Mouse (Mus musculus) CH12.LX (cell line): ENCODE data around the gene Prn.

ENCODE experiments used
- CTCF ChIP-seq, 2 experiments: IDR thresholded peaks in 1 of 2; conservative IDR thresholded peaks in 1 of 2; 2 replicates each; pipeline ENCODE4 v1.5.1; 2011 to 2012; ENCODE audit warnings: low read depth in 2 of 2, low read length in 2 of 2, improper control_type of control experiment in 1 of 2, inconsistent platforms in 1 of 2, mild to moderate bottlenecking in 1 of 2, moderate library complexity in 1 of 2
- ETS1 ChIP-seq: conservative IDR thresholded peaks from 2 replicates; pipeline ENCODE4 v1.6.1; 2012; ENCODE audit warnings: low read depth, mild to moderate bottlenecking, inconsistent platforms, low read length, improper control_type of control experiment, moderate library complexity
- HCFC1 ChIP-seq: IDR thresholded peaks from 2 replicates; pipeline ENCODE4 v1.6.1; 2012; ENCODE audit warnings: low read depth, mild to moderate bottlenecking, inconsistent platforms, low read length, improper control_type of control experiment
- JUN ChIP-seq: IDR thresholded peaks from 2 replicates; pipeline ENCODE4 v1.6.1; 2011; ENCODE audit warnings: low read depth, mild to moderate bottlenecking, low read length, improper control_type of control experiment, moderate library complexity; ENCODE audit not compliant: insufficient read depth
- MAFK ChIP-seq: IDR thresholded peaks from 2 replicates; pipeline ENCODE4 v1.6.1; 2011; ENCODE audit warnings: low read length, improper control_type of control experiment; ENCODE audit not compliant: insufficient replicate concordance
- MXI1 ChIP-seq: IDR thresholded peaks from 2 replicates; pipeline ENCODE4 v1.6.1; 2011; ENCODE audit warnings: mild to moderate bottlenecking, low read depth, low read length, improper control_type of control experiment
- POLR2A ChIP-seq: IDR thresholded peaks from 2 replicates; pipeline ENCODE4 v1.6.1; 2011; ENCODE audit warnings: low read depth, mild to moderate bottlenecking, improper control_type of control experiment, low read length
- RAD21 ChIP-seq: IDR thresholded peaks from 2 replicates; pipeline ENCODE4 v1.6.1; 2011; ENCODE audit warnings: low read depth, mild to moderate bottlenecking, low read length, improper control_type of control experiment, moderate library complexity
- TCF12 ChIP-seq: IDR thresholded peaks from 2 replicates; pipeline ENCODE4 v1.6.1; 2014; ENCODE audit warnings: low read depth, mild to moderate bottlenecking, inconsistent platforms, low read length, improper control_type of control experiment
- USF2 ChIP-seq: conservative IDR thresholded peaks from 2 replicates; pipeline ENCODE4 v1.6.1; 2011; ENCODE audit warnings: low read depth, low read length, improper control_type of control experiment
- ZC3H11A ChIP-seq: IDR thresholded peaks from 2 replicates; pipeline ENCODE4 v1.6.1; 2012; ENCODE audit warnings: low read depth, mild to moderate bottlenecking, inconsistent platforms, low read length, improper control_type of control experiment
- ZNF384 ChIP-seq: IDR thresholded peaks from 2 replicates; pipeline ENCODE4 v1.6.1; 2012; ENCODE audit warnings: low read depth, low read length, improper control_type of control experiment, inconsistent platforms

DNA sequence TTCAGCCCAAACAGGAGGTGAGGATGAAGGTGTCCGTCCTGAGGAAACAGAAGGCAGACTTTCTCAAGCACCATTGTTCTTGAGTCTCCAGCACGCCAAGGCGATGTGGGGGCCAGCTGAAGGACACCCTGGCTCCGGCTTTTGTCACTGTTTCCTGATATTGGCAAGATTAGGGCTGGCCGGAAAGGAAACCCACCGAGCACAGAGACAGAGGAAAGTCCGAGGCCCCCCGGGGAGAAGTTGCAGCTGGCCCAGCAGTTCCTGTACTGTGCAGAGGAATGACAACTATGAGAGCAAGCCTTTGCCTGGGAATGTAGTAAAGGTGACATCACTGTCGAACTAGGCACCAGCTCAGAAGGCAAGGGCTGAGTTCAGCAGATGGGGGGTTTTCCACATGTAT lies 71.1 kb downstream of the Prn start:
- TF ChIP-seq CTCF (conservative IDR thresholded peaks at IDR 0.05 in 1 of 2, IDR thresholded peaks at IDR 0.05 in 1 of 2; ENCODE audit: low read depth in 2 of 2, low read length in 2 of 2), result no peak
- TF ChIP-seq MXI1, result no peak
- no peak for TF ChIP-seq ZC3H11A
- no peak for TF ChIP-seq JUN
- TF ChIP-seq RAD21, result no peak
- no peak for TF ChIP-seq POLR2A
- TF ChIP-seq HCFC1, result no peak
- TF ChIP-seq TCF12, result no peak
- no peak for TF ChIP-seq MAFK
- TF ChIP-seq ETS1, result no peak
- no peak for TF ChIP-seq ZNF384
- TF ChIP-seq USF2, result no peak
